Mouse (Mus musculus): ENCODE results near the gene Usp27x. TPM values are rescaled to one million over a fixed set of nuclear protein-coding genes. Genes with fewer than 3 reads are reported as not detected.

The Usp27x gene
- polyA plus RNA-seq (2016; fragmentation: Nextera tagmentation; extraction: Ambion mirVana), result 2.0 and 2.6 TPM in 2 replicates

DNA sequence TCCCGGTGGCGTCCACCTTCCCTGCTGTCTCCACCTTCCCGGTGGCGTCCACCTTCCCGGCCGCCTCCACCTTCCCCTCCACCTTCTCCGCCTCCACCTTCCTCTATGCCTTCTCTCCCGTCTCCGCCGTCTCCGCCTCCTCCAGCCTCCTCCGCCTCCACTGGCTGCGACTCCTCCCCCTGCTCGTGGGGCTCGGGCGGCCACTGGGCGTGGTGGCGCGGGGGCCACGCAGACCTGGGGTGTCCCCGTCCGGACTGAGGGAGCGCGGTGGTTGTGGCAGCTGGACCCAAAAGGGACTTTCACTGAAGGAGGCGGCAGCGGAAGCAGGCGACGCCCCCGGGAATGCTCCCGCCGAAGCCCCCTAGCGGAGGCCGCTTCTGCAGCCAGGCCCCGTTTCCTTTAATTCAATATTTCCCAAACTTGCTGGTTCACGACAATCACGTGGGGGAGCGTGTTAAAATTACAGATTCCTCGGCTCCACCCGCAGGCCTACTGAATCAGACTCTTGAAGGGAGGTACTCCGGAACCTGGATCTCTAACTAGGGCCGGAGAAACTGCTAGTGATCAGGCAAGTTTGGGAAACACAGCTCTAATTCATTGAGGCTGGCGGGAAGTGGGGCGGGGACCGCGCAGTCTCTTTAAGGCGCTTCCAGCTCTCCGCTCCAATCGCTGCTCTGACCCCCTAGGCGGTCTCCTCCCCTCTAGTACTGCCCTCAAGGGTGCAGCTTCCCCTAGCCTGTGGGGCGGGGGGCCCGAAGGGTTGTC is at the start of gene Usp27x:
TSS of gene Usp27x (minus strand) at position 115 of the 765 bp plus-strand sequence.
- H3K36me3 ChIP-seq, result no peaks in the 10 kb centered on the region
- peak within 1 kb of the TSS; percentile 86 for H3K27ac ChIP-seq
- H3K4me2 ChIP-seq (replicated peaks), result peak within 1 kb of the TSS; percentile 75
- 17% methylated on average over 49 of the region's 51 CpGs for WGBS
- H3K4me1 ChIP-seq, result peaks cover 4% of the 10 kb centered on the region; the same call in 1 of the 2 replicates
- H3K4me3 ChIP-seq, result peak within 1 kb of the TSS; percentile 55
- H3K9ac ChIP-seq, result peak within 1 kb of the TSS; percentile 72
- peak; percentile 87 for ATAC-seq (ENCODE audit: low FRiP score)
- no peaks in the 10 kb centered on the region for H3K9me3 ChIP-seq (replicated peaks)
- no peaks in the 10 kb centered on the region for H3K27me3 ChIP-seq

DNA sequence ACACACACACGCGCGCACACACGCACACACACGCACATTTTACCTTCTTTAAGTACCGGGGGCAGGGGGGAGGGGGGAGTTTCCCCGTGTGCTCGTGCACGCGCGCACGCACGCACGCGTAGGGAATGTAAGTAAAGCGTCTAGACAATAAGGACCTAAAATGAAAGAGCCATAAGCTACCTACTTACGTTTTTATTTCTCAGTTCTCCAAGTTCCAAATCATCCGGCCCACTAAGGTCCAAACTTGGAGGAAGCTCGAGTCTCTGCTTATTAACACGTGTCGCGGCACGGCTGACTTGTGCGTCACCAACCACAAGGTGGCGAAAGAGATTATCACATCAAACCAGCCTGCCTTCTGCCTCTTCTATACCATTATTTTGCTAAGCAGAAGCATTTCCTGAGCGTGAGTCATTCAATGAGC is 47.1 kb upstream of the Usp27x start:
- H3K9ac ChIP-seq, result peak overlapping the region; percentile 43
- ATAC-seq (ENCODE audit: low FRiP score), result peak; percentile 68
- peak overlapping the region; percentile 36 for H3K4me3 ChIP-seq
- H3K4me2 ChIP-seq (replicated peaks), result peak overlapping the region; percentile 62
- H3K27ac ChIP-seq, result no peak overlapping the region
- H3K36me3 ChIP-seq, result no peaks in the 10 kb centered on the region
- H3K27me3 ChIP-seq, result peaks cover 2% of the 10 kb centered on the region; the same call in 1 of the 2 replicates
- 33% methylated on average over 26 of the region's 26 CpGs for WGBS
- H3K4me1 ChIP-seq, result no peaks in the 10 kb centered on the region
- H3K9me3 ChIP-seq (replicated peaks), result no peaks in the 10 kb centered on the region

- H3K27me3 ChIP-seq, result no peaks in the 10 kb centered on the region; the same call in 1 of the 2 replicates
- H3K4me1 ChIP-seq, result no peaks in the 10 kb centered on the region
- H3K9me3 ChIP-seq (replicated peaks), result no peaks in the 10 kb centered on the region
- peak overlapping the region; percentile 62 for H3K4me2 ChIP-seq (replicated peaks)
- 67% methylated on average over 6 of the region's 6 CpGs for WGBS
- no peak for ATAC-seq (ENCODE audit: low FRiP score)
- H3K27ac ChIP-seq, result no peak overlapping the region
- no peak overlapping the region for H3K9ac ChIP-seq
- H3K36me3 ChIP-seq, result no peaks in the 10 kb centered on the region
- H3K4me3 ChIP-seq, result peak overlapping the region; percentile 36
Measured at GRCm38 (mm10) chrX:7422166-7422565, 46.5 kb upstream of the Usp27x start.

- Histone ChIP-seq H3K9ac (no peak overlapping the region), H3K4me2 (replicated peaks) (0 out of 2 replicates have a peak overlapping the region, but pooled peaks have one; percentile 8), H3K4me3 (no peak overlapping the region), H3K4me1 (no peaks in the 10 kb centered on the region), H3K27ac (no peak overlapping the region), H3K36me3 (no peaks in the 10 kb centered on the region), H3K27me3 (no peaks in the 10 kb centered on the region), H3K9me3 (replicated peaks) (no peaks in the 10 kb centered on the region)
- 29% methylated on average over 3 of the region's 3 CpGs for WGBS
- peak; percentile 41; the same call in 1 of the 2 replicates for ATAC-seq (ENCODE audit: low FRiP score)
Measured at GRCm38 (mm10) chrX:7421016-7421415, 45.4 kb upstream of the Usp27x start.

DNA sequence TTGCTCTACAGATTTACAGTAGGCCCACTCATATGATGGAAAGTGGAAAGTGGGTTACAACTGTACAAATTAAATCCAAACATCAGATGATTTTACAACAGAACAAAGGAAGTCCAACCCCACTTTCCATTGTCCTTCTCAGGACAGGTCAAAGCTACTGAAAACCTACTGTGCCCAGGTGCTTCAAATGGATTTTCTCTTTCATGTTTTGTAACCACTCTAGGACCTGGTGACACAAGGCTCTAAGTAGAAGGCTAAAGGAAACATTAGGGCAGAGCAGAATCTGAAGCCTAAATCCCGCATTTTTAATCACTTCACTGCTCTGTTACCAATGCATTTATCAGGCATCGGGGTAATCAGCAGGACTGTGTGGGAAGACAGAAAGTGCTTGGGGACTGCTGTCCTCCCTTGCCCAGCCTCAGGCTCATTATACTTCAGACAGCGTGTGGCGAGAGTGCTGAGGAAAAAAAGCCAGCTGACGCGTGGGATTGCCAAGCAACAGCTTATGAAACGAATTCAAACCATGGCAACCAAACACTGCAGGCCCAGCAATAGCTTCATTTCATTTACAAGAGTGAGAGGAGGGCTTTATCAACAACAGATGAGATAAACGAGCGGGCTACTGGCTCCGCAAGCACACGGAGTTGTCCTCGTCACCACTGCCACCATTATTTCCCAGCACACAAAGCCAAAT is 40.7 kb upstream of the Usp27x start:
- no peaks in the 10 kb centered on the region for H3K9me3 ChIP-seq (replicated peaks)
- H3K4me1 ChIP-seq, result no peaks in the 10 kb centered on the region
- H3K4me3 ChIP-seq, result no peak overlapping the region
- peak overlapping the region; percentile 48; the same call in 1 of the 2 replicates for H3K27ac ChIP-seq
- no peak overlapping the region for H3K4me2 ChIP-seq (replicated peaks)
- H3K27me3 ChIP-seq, result no peaks in the 10 kb centered on the region
- no peak overlapping the region for H3K9ac ChIP-seq
- WGBS, result 43% methylated on average over 12 of the region's 12 CpGs
- H3K36me3 ChIP-seq, result no peaks in the 10 kb centered on the region
- peak; percentile 91 for ATAC-seq (ENCODE audit: low FRiP score)

GRCm38 (mm10) chrX:7415308-7415707 is 39.7 kb upstream of the Usp27x start:
- Histone ChIP-seq H3K4me1 (no peaks in the 10 kb centered on the region), H3K27ac (no peak overlapping the region), H3K4me3 (no peak overlapping the region), H3K9ac (no peak overlapping the region), H3K36me3 (no peaks in the 10 kb centered on the region), H3K4me2 (replicated peaks) (no peak overlapping the region), H3K9me3 (replicated peaks) (no peaks in the 10 kb centered on the region), H3K27me3 (no peaks in the 10 kb centered on the region)
- WGBS, result 92% methylated on average over 6 of the region's 6 CpGs
- ATAC-seq (ENCODE audit: low FRiP score), result no peak

- Histone ChIP-seq H3K27ac (no peak overlapping the region), H3K9me3 (replicated peaks) (no peaks in the 10 kb centered on the region), H3K4me1 (no peaks in the 10 kb centered on the region), H3K4me3 (no peak overlapping the region), H3K36me3 (no peaks in the 10 kb centered on the region), H3K27me3 (no peaks in the 10 kb centered on the region), H3K9ac (no peak overlapping the region), H3K4me2 (replicated peaks) (no peak overlapping the region)
- ATAC-seq (ENCODE audit: low FRiP score), result no peak
- 83% methylated on average over 16 of the region's 16 CpGs for WGBS
Measured at GRCm38 (mm10) chrX:7412239-7413033, 36.8 kb upstream of the Usp27x start.

DNA sequence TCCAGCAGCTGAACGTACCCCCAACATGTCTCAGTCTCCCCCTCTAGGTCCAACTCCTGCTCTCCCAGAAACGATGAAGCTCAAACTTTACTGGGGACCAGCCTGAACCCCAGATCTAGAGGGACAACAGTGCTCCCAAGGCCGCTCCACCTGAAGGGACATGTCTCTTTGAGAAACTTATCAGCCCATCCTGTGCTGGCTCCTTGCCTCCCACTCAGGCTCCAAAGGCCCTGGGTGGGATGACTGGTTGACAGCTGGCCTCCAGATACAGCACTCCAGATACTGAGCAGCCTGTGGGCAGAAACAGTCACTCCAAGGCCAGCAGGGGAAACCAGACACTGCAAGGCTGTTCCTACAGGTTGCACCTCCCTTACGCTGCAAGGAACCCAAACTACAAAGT is 956 bp upstream of the Usp27x start:
- peak overlapping the region; percentile 75 for H3K4me2 ChIP-seq (replicated peaks)
- H3K27ac ChIP-seq, result peak overlapping the region; percentile 86
- ATAC-seq (ENCODE audit: low FRiP score), result peak; percentile 24; the same call in 1 of the 2 replicates
- H3K36me3 ChIP-seq, result no peaks in the 10 kb centered on the region
- H3K4me3 ChIP-seq, result peak overlapping the region; percentile 55
- 30% methylated on average over 4 of the region's 4 CpGs for WGBS
- H3K4me1 ChIP-seq, result peaks cover 4% of the 10 kb centered on the region; the same call in 1 of the 2 replicates
- no peaks in the 10 kb centered on the region for H3K27me3 ChIP-seq
- peak overlapping the region; percentile 72 for H3K9ac ChIP-seq
- no peaks in the 10 kb centered on the region for H3K9me3 ChIP-seq (replicated peaks)

DNA sequence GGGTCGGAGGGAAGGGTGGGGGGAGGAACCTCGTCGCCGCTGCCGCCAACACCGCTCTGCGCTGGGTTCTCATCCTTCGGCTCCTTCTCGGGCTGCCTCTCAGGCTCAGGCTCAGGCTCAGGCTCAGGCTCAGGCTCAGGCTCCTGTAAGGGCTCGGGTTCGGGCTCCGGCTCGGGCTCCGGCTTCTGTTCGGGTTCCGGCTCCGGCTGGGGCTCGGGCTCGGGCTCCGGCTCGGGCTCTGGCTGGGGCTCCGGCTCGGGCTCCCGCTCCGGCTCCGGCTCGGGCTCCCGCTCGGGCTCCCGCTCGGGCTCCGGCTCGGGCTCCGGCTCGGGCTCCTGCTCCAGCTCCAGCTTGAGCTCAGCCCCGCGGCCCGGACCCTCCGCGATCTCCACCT is 311 bp downstream of the Usp27x start:
- Histone ChIP-seq H3K4me3 (peak overlapping the region; percentile 55), H3K4me1 (peaks cover 4% of the 10 kb centered on the region; the same call in 1 of the 2 replicates), H3K27me3 (no peaks in the 10 kb centered on the region), H3K27ac (peak overlapping the region; percentile 86), H3K9ac (peak overlapping the region; percentile 72), H3K4me2 (replicated peaks) (peak overlapping the region; percentile 75), H3K36me3 (no peaks in the 10 kb centered on the region), H3K9me3 (replicated peaks) (no peaks in the 10 kb centered on the region)
- ATAC-seq (ENCODE audit: low FRiP score), result peak; percentile 41; the same call in 1 of the 2 replicates
- WGBS, result 13% methylated on average over 38 of the region's 40 CpGs

DNA sequence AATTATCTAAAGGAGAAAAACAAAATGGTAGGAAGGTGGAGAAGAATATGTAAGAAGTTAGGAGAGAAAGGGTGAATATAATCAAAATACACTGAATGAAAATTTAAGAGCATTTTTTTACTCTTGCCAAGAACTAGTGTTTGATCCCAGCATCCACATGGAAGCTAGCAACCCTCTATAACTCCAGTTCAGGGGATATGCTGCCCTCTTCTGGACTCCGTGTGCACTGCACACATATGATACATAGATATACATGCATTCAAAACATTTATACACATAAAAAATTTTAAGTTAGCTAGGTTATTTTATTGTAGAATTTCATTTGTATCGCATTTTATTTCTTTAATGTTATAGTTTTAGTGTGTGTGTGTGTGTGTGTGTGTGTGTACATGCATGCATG is 50.2 kb downstream of the Usp27x start:
- H3K27ac ChIP-seq, result no peak overlapping the region
- no peaks in the 10 kb centered on the region for H3K27me3 ChIP-seq
- H3K36me3 ChIP-seq, result no peaks in the 10 kb centered on the region
- H3K4me2 ChIP-seq (replicated peaks), result no peak overlapping the region
- WGBS, result 39% methylated on average over 2 of the region's 2 CpGs
- no peaks in the 10 kb centered on the region for H3K4me1 ChIP-seq
- H3K9ac ChIP-seq, result no peak overlapping the region
- ATAC-seq (ENCODE audit: low FRiP score), result no peak
- H3K9me3 ChIP-seq (replicated peaks), result no peaks in the 10 kb centered on the region
- H3K4me3 ChIP-seq, result no peak overlapping the region

- 15% methylated on average over 7 of the region's 7 CpGs for WGBS
- Histone ChIP-seq H3K4me3 (no peak overlapping the region), H3K9ac (no peak overlapping the region), H3K27ac (no peak overlapping the region), H3K9me3 (replicated peaks) (no peaks in the 10 kb centered on the region), H3K27me3 (no peaks in the 10 kb centered on the region), H3K36me3 (no peaks in the 10 kb centered on the region), H3K4me1 (no peaks in the 10 kb centered on the region), H3K4me2 (replicated peaks) (no peak overlapping the region)
- no peak for ATAC-seq (ENCODE audit: low FRiP score)
Measured at GRCm38 (mm10) chrX:7322288-7322687, 53.3 kb downstream of the Usp27x start.
